Mouse (Mus musculus): ENCODE measurements at regions not wholly inside any gene's neighbourhood (a gene's known extent, or its start where the extent isn't known, plus 50 kb on each side); places are given as distances from the start of the nearest gene placed in this dataset.

GRCm38 (mm10) chr4:48913301-48913700 is 145.8 kb upstream of the Plppr1 start:
- TF ChIP-seq CTCF (IDR thresholded peaks at IDR 0.05; ENCODE audit: low read depth): no peak
- TF ChIP-seq EP300 (optimal IDR thresholded peaks at IDR 0.05): no peak

Measured in stomach, postnatal 0 days (tissue).